9 mouse cellular contexts compared by ENCODE assay signal in the genomic region with DNA sequence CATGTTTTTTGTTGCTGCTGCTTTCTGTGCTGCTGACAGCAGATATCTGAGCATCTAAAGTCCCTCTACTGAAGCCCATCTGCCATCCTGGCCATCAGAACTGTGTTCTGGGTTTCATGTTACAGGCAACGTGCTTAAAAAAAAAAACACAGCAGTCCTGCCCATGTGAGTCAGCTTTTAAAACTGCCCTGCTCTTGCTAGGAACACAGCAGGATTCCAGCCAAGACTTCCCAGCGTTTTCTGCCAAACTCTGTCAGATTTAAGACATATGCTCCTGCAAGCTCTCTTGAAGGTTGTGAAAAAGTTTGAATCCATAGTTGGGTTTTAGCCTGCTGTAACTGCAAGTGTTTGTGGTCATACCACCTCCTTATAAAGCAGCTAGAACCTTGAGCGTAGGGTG. TPM values are rescaled to one million over a fixed set of nuclear protein-coding genes. Genes with fewer than 3 reads are reported as not detected.
A peak's percentile ranks its signal among the peaks of the same experiment; 100 is the strongest.
DNase-seq lines count a peak whose midpoint lies in the region; ATAC-seq lines count a peak whose summit lies in the region.
"Had no signal": no experiment of that assay in that cellular context is flagged by ENCODE, and none has a peak within 500 bp of the region (broad histone marks: within the 10 kb centered on the region; RNA-seq: fewer than 3 reads in every experiment).

A gene (plus strand): TSS at position 298 of the 400 bp plus-strand sequence.

- WGBS in heart, embryonic 16.5 days: 14% methylated on average over 3 of the region's 3 CpGs
- 49% methylated on average over 3 of the region's 3 CpGs for WGBS in hindbrain, embryonic 16.5 days

- no peak within 1 kb of the TSS for H3K4me3 ChIP-seq in heart, embryonic 16.5 days (ENCODE audit: low read length)
- no peak within 1 kb of the TSS for H3K4me3 ChIP-seq in hindbrain, embryonic 16.5 days (ENCODE audit: low read length)
- H3K4me3 ChIP-seq: midbrain, embryonic 12.5 days had no signal

- H3K36me3 ChIP-seq in heart, embryonic 16.5 days (ENCODE audit: control insufficient read depth, insufficient read depth): no peaks in the 10 kb centered on the region
- H3K36me3 ChIP-seq in hindbrain, embryonic 16.5 days (ENCODE audit: control insufficient read depth, insufficient read depth, low read length): no peaks in the 10 kb centered on the region
- H3K36me3 ChIP-seq: midbrain, embryonic 12.5 days had no signal

- no peaks in the 10 kb centered on the region for H3K27me3 ChIP-seq in heart, embryonic 16.5 days (ENCODE audit: control insufficient read depth, insufficient read depth, low read length)
- H3K27me3 ChIP-seq in hindbrain, embryonic 16.5 days (replicated peaks; ENCODE audit: control insufficient read depth, insufficient read depth, low read length): no peaks in the 10 kb centered on the region
- H3K27me3 ChIP-seq: midbrain, embryonic 12.5 days had no signal

- DNase-seq in cerebellum, postnatal 10 days: peak; percentile 5 to 6
- no peak for DNase-seq in cerebellum, adult 18-20 months
- peak; percentile 37 for DNase-seq in embryo, embryonic 11 days
- DNase-seq in left cerebral cortex, adult 9 months (ENCODE audit: low spot score in 2 of 2): peak; percentile 30 to 42
- peak; percentile 62 for DNase-seq in right cerebral cortex, adult 18-20 months
- DNase-seq in spleen, postnatal 10 days (ENCODE audit: low spot score in 2 of 2): no peak

- H3K9ac ChIP-seq in heart, embryonic 16.5 days (ENCODE audit: low read length): no peak within 1 kb of the TSS
- H3K9ac ChIP-seq in hindbrain, embryonic 16.5 days (ENCODE audit: low read depth, low read length): no peak within 1 kb of the TSS
- H3K9ac ChIP-seq: midbrain, embryonic 12.5 days had no signal

- no peaks in the 10 kb centered on the region for H3K9me3 ChIP-seq in heart, embryonic 16.5 days (replicated peaks; ENCODE audit: control insufficient read depth, low read length)
- H3K9me3 ChIP-seq in hindbrain, embryonic 16.5 days (ENCODE audit: control insufficient read depth, low read length): no peaks in the 10 kb centered on the region
- H3K9me3 ChIP-seq: midbrain, embryonic 12.5 days had no signal

- H3K4me2 ChIP-seq in heart, embryonic 16.5 days (ENCODE audit: low read depth, low read length): peak within 1 kb of the TSS; percentile 26; the same call in 1 of the 2 replicates
- no peak within 1 kb of the TSS for H3K4me2 ChIP-seq in hindbrain, embryonic 16.5 days (ENCODE audit: low read length)
- H3K4me2 ChIP-seq: midbrain, embryonic 12.5 days had no signal

- H3K27ac ChIP-seq in heart, embryonic 16.5 days (ENCODE audit: low read length): peak within 1 kb of the TSS; percentile 32
- H3K27ac ChIP-seq in hindbrain, embryonic 16.5 days (ENCODE audit: low read depth, low read length): no peak within 1 kb of the TSS
- H3K27ac ChIP-seq: midbrain, embryonic 12.5 days had no signal

- no peaks in the 10 kb centered on the region; the same call in 1 of the 2 replicates for H3K4me1 ChIP-seq in heart, embryonic 16.5 days (ENCODE audit: control insufficient read depth, insufficient read depth, low read length)
- H3K4me1 ChIP-seq in hindbrain, embryonic 16.5 days (ENCODE audit: control insufficient read depth, insufficient read depth, low read depth, low read length): no peaks in the 10 kb centered on the region
- H3K4me1 ChIP-seq: midbrain, embryonic 12.5 days had no signal

- no peak for ATAC-seq in heart, embryonic 16.5 days (replicated peaks; ENCODE audit: extremely low read depth, insufficient read depth, low FRiP score)
- ATAC-seq in hindbrain, embryonic 16.5 days: no peak

RNA-seq across cellular contexts. Expression of the gene that starts here (rescaled TPM):
- 3.7 and 6.7 TPM in 2 replicates for polyA plus RNA-seq in heart, embryonic 16.5 days (2015; fragmentation: Nextera tagmentation; extraction: Ambion mirVana)
- 0.41 and 0.43 TPM in 2 replicates for polyA plus RNA-seq in hindbrain, embryonic 16.5 days (2015; fragmentation: Nextera tagmentation; extraction: Ambion mirVana)

Comparison
In these comparisons a context has a peak if more than half of its experiments do, and no peak if none do; other contexts are left out.
1. DNase-seq: peak in cerebellum, postnatal 10 days (2 of 2), embryo, embryonic 11 days (single experiment), left cerebral cortex, adult 9 months (2 of 2) and right cerebral cortex, adult 18-20 months (single experiment); none in cerebellum, adult 18-20 months (0 of 2) and spleen, postnatal 10 days (0 of 2).